Mouse (Mus musculus) stomach, postnatal 0 days (tissue): ENCODE results near the gene Notch1. TPM values are rescaled to one million over a fixed set of nuclear protein-coding genes. Genes with fewer than 3 reads are reported as not detected.

Source experiments
- ATAC-seq: fragments of 200-750 bp; cut with Nextera tagmentation; 2 replicates; pipeline ENCODE4 v1.8.0; 2017; ENCODE audit not compliant: low FRiP score, low TSS enrichment
- DNase-seq: peaks from one replicate; pipeline ENCODE4 v3.0.0-alpha.2; 2016; ENCODE audit warnings: low spot score
- H3K27ac ChIP-seq: fragments of 300-500 bp; sonication (generic); replicated peaks from 2 replicates; pipeline ENCODE4 v1.5.1; 2014; ENCODE audit warnings: mild to moderate bottlenecking, control low read depth
- H3K27me3 ChIP-seq: fragments of 300-500 bp; sonication (generic); 2 replicates; pipeline ENCODE4 v1.6.1; 2014; ENCODE audit warnings: low read length; ENCODE audit not compliant: control insufficient read depth, insufficient read depth
- H3K36me3 ChIP-seq: fragments of 300-500 bp; sonication (generic); 2 replicates; pipeline ENCODE4 v1.6.1; 2014; ENCODE audit warnings: low read length, mixed read lengths; ENCODE audit not compliant: control insufficient read depth, insufficient read depth
- H3K4me1 ChIP-seq: fragments of 300-500 bp; sonication (generic); replicated peaks from 2 replicates; pipeline ENCODE4 v1.6.1; 2014; ENCODE audit warnings: antibody characterized with exemption; ENCODE audit not compliant: control insufficient read depth, insufficient read depth
- H3K4me2 ChIP-seq: fragments of 300-500 bp; sonication (generic); replicated peaks from 2 replicates; pipeline ENCODE4 v1.6.1; 2014; ENCODE audit warnings: low read depth, mild to moderate bottlenecking, control low read depth, moderate library complexity
- H3K4me3 ChIP-seq: fragments of 300-500 bp; sonication (generic); 2 replicates; pipeline ENCODE4 v1.5.1; 2014; ENCODE audit warnings: low read depth, low read length, control low read depth
- H3K9ac ChIP-seq: fragments of 300-500 bp; sonication (generic); 2 replicates; pipeline ENCODE4 v1.6.1; 2014; ENCODE audit warnings: mild to moderate bottlenecking, low read length, control low read depth, mixed read lengths
- H3K9me3 ChIP-seq: fragments of 300-500 bp; sonication (generic); 2 replicates; pipeline ENCODE4 v1.6.1; 2016; ENCODE audit warnings: low read length; ENCODE audit not compliant: control insufficient read depth
- CTCF ChIP-seq: IDR thresholded peaks from 2 replicates; pipeline ENCODE4 v1.5.1; 2016; ENCODE audit warnings: antibody characterized with exemption, low read depth, mild to moderate bottlenecking, moderate library complexity
- EP300 ChIP-seq: optimal IDR thresholded peaks from 2 replicates; pipeline ENCODE3; 2016; ENCODE audit warnings: antibody characterized with exemption
- WGBS: fragments of 180-500 bp; shearing (Covaris S2); extraction: QIAGEN DNeasy Blood & Tissue Kit; methylation state at CpG from one replicate; pipeline ENCODE4 v1.1.7; 2014; 5-methylcytosine and 5-hydroxymethylcytosine counted together
- polyA plus RNA-seq: library from polyadenylated mRNA; unstranded; fragments of >200 nt; fragmentation: Nextera tagmentation; extraction: Ambion mirVana; gene quantifications from 2 replicates; pipeline ENCODE4 v1.2.1, GENCODE M21; 2015

Notch1 gene
- polyA plus RNA-seq, 1 experiment from 2014 or later, result 4.8 TPM

GRCm38 (mm10) chr2:26438373-26438772 lies 78.1 kb downstream of the Notch1 start:
- ATAC-seq (no peak), DNase-seq (no peak)
- no peaks in the 10 kb centered on the region for H3K4me1 ChIP-seq
- H3K36me3 ChIP-seq, result peaks cover 40% of the 10 kb centered on the region
- 83% methylated on average over 7 of the region's 7 CpGs for WGBS
- no peaks in the 10 kb centered on the region for H3K9me3 ChIP-seq
- no peak overlapping the region for H3K27ac ChIP-seq
- H3K9ac ChIP-seq, result no peak overlapping the region
- H3K4me3 ChIP-seq, result no peak overlapping the region
- H3K27me3 ChIP-seq, result no peaks in the 10 kb centered on the region
- TF ChIP-seq EP300, result no peak
- TF ChIP-seq CTCF, result no peak
- H3K4me2 ChIP-seq, result no peak overlapping the region

DNA sequence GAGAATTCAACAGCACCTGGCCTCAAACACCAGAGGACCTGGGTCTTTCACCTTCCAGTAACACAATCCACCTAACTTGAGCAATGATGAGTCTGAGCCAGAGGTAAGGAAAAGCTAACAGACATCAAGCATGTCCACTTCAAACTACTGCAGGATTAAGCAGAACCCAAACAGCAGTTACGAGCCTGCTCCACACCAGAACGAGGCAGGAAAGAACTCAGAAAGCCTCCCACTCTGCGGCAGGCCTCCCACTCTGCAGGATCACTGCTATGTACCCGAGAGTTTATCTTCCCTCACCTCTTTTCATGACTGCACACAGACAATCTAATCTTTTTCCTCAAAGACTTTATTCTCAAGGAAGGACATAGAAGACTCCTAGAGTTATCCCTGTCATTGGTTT lies 79.2 kb downstream of the Notch1 start:
- H3K27ac ChIP-seq, result no peak overlapping the region
- ATAC-seq (no peak), DNase-seq (no peak)
- H3K36me3 ChIP-seq, result peaks cover 40% of the 10 kb centered on the region
- no peak overlapping the region for H3K4me2 ChIP-seq
- H3K27me3 ChIP-seq, result no peaks in the 10 kb centered on the region
- no peak overlapping the region for H3K4me3 ChIP-seq
- no peaks in the 10 kb centered on the region for H3K4me1 ChIP-seq
- TF ChIP-seq CTCF (no peak), EP300 (no peak)
- 50% methylated on average over 4 of the region's 4 CpGs for WGBS
- H3K9me3 ChIP-seq, result no peaks in the 10 kb centered on the region
- no peak overlapping the region for H3K9ac ChIP-seq

DNA sequence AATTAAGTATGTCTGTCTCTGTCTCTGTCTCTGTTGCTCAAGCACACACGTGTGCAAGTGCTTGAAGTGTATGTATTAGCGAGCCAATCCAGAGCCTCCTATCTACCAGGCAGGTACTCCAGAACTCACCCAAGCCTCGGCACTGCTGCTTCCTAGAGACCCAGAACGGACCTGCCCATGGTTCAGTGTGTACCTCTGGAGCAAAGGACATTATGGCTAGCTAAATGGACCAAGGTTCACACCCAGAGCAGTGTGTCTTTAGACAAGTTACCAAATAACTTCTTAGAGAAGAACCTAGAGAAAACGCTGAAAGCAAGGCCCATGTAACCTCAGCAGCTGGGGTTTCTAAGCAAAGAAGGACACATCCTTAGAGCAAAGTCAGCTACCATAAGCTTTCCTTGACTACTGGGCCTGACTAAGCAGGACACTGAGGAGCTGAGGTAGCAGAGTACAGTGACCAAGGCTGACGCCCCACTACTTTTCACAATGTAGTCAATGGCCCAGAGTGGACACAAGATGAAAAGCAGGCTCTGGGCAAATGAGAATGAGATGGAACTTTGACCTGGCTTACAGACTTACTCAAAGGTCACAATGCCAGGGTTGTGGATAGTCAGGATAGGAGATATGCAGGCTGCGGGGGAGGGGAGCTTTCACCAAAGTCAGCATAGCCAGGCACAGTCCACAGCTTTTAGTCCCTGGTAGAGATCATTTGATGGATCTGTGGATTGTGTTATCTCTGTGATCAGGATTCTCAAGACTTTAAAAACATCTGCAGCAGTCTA lies 81.5 kb downstream of the Notch1 start:
- H3K4me2 ChIP-seq, result no peak overlapping the region
- 88% methylated on average over 7 of the region's 7 CpGs for WGBS
- no peaks in the 10 kb centered on the region for H3K4me1 ChIP-seq
- no peak overlapping the region for H3K9ac ChIP-seq
- TF ChIP-seq EP300 (no peak), CTCF (no peak)
- no peak overlapping the region for H3K27ac ChIP-seq
- DNase-seq (no peak), ATAC-seq (no peak)
- H3K27me3 ChIP-seq, result no peaks in the 10 kb centered on the region
- peaks cover 31% of the 10 kb centered on the region for H3K36me3 ChIP-seq
- H3K9me3 ChIP-seq, result no peaks in the 10 kb centered on the region
- H3K4me3 ChIP-seq, result no peak overlapping the region

DNA sequence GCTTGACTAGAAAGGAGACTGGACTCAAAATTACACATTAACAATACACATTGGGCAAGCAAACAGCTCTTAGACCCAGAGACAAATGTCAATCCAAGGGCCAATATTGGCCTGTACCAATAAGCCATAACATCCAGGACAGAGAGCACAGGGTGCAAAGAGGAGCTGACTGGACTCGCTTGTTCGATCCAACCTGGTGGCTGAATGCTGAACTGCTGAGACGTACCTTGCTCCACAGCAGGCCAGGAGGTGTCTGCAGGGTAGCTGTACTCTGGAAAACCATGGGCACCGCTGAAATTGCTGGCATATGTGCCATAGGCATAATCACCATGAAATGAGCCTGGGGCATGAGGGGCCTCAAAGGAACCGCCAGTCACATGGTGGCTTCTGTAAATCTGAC lies 86.6 kb downstream of the Notch1 start:
- Histone ChIP-seq H3K9me3 (no peaks in the 10 kb centered on the region), H3K27me3 (no peaks in the 10 kb centered on the region), H3K4me1 (no peaks in the 10 kb centered on the region), H3K4me2 (no peak overlapping the region), H3K4me3 (no peak overlapping the region), H3K27ac (no peak overlapping the region), H3K9ac (no peak overlapping the region), H3K36me3 (peaks cover 43% of the 10 kb centered on the region)
- no peak for ATAC-seq
- 94% methylated on average over 5 of the region's 5 CpGs for WGBS
- DNase-seq, result no peak
- TF ChIP-seq CTCF (peak; percentile 12; the same call in 1 of the 2 replicates), EP300 (no peak)

DNA sequence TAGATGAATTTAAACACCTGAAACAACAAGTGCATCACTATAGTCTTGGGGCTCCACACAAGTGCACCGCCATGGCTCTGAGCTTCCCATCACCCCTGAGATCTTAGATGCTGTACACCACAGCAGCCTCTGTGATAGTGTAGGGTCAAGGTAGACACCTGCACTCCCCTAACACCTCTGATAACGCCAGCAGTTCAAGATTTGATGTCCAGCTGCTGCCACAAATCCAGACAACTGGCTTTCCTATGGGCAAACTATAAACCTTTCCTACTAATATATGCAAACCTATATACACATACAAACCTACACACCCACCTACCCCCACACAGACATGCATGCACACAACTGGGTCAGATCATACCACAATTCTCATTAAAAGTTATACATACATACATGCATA lies 91.9 kb downstream of the Notch1 start:
- H3K36me3 ChIP-seq, result peaks cover 63% of the 10 kb centered on the region
- TF ChIP-seq EP300, result no peak
- no peak for TF ChIP-seq CTCF
- WGBS, result 96% methylated on average over 2 of the region's 2 CpGs
- no peak overlapping the region for H3K4me3 ChIP-seq
- H3K4me2 ChIP-seq, result no peak overlapping the region
- H3K27ac ChIP-seq, result no peak overlapping the region
- H3K27me3 ChIP-seq, result no peaks in the 10 kb centered on the region
- H3K4me1 ChIP-seq, result no peaks in the 10 kb centered on the region
- no peaks in the 10 kb centered on the region for H3K9me3 ChIP-seq
- ATAC-seq, result no peak
- no peak overlapping the region for H3K9ac ChIP-seq
- DNase-seq, result no peak

DNA sequence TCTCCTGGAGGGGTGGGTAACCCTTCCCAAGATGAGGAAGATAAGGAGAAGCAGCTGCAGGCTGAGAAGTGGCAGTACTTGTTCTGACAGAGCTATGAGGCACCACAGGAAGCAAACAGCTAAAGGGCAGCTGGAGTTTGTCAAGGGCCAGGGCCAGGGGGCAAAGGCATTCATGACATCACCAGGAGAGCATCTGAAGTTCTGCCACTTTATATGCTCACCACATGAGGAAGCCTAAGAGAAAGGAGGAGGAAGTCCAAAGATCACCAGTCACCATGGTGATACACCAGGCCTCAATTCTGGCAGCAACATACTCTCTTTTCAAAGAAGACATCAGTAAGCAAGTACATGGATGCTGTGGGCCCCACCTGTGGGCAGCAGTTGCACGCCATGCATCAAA lies 93.4 kb downstream of the Notch1 start:
- H3K4me1 ChIP-seq, result no peaks in the 10 kb centered on the region
- H3K9me3 ChIP-seq, result no peaks in the 10 kb centered on the region
- ATAC-seq (peak; percentile 41; the same call in 1 of the 2 replicates), DNase-seq (no peak)
- WGBS, result 83% methylated on average over 1 of the region's 1 CpGs
- no peak overlapping the region for H3K4me3 ChIP-seq
- no peaks in the 10 kb centered on the region for H3K27me3 ChIP-seq
- no peak overlapping the region for H3K9ac ChIP-seq
- TF ChIP-seq CTCF (no peak), EP300 (no peak)
- no peak overlapping the region for H3K4me2 ChIP-seq
- peaks cover 50% of the 10 kb centered on the region for H3K36me3 ChIP-seq
- H3K27ac ChIP-seq, result no peak overlapping the region
